Mouse (Mus musculus) spleen, adult 2 months (tissue): ENCODE measurements around the gene Hdc. TPM values are rescaled to one million over a fixed set of nuclear protein-coding genes. Genes with fewer than 3 reads are reported as not detected.

Experiments
- DNase-seq, 2 experiments: peaks; one replicate each; pipeline versions ENCODE4 v3.0.0 to v3.0.0-alpha.2; 2012 to 2021; ENCODE audit warnings: low spot score in 2 of 2, low read depth in 1 of 2
- H3K27ac ChIP-seq: fragments of 200-500 bp; 2 replicates; pipeline ENCODE4 v1.5.1; 2012; ENCODE audit warnings: low read length, inconsistent platforms; ENCODE audit not compliant: insufficient read depth
- H3K27me3 ChIP-seq: fragments of 200-500 bp; 2 replicates; pipeline ENCODE4 v1.6.1; 2012; ENCODE audit warnings: mild to moderate bottlenecking, moderate library complexity, low read length, inconsistent platforms; ENCODE audit not compliant: control insufficient read depth, insufficient read depth
- H3K36me3 ChIP-seq: fragments of 200-500 bp; 2 replicates; pipeline ENCODE4 v1.6.1; 2012; ENCODE audit warnings: mild to moderate bottlenecking, low read length, inconsistent platforms; ENCODE audit not compliant: control insufficient read depth, insufficient read depth
- H3K4me1 ChIP-seq: fragments of 200-500 bp; 2 replicates; pipeline ENCODE4 v1.6.1; 2011; ENCODE audit warnings: inconsistent platforms; ENCODE audit not compliant: control insufficient read depth, insufficient read depth, insufficient read length
- H3K4me3 ChIP-seq: fragments of 200-500 bp; 2 replicates; pipeline ENCODE4 v1.5.1; 2011; ENCODE audit warnings: mild to moderate bottlenecking, inconsistent platforms; ENCODE audit not compliant: insufficient read depth, insufficient read length; ENCODE audit errors: extremely low read depth
- CTCF ChIP-seq: fragments of 200-500 bp; IDR thresholded peaks from 2 replicates; pipeline ENCODE4 v1.5.1; 2011; ENCODE audit warnings: mild to moderate bottlenecking, inconsistent platforms; ENCODE audit not compliant: insufficient read depth, insufficient read length, insufficient replicate concordance; ENCODE audit errors: extremely low read depth
- POLR2A ChIP-seq: fragments of 200-500 bp; IDR thresholded peaks from 2 replicates; pipeline ENCODE4 v1.6.1; 2011; ENCODE audit warnings: low read depth, low read length, inconsistent platforms
- WGBS: fragments of 180-500 bp; shearing (Covaris S2); methylation state at CpG from one replicate; pipeline ENCODE4 v1.1.7; 2018; 5-methylcytosine and 5-hydroxymethylcytosine counted together
- polyA plus RNA-seq: library from polyadenylated mRNA; depleted of rRNA; stranded (reverse); fragments of >200 nt; gene quantifications from 2 replicates; pipeline ENCODE4 v1.2.3, GENCODE M21; 2012; rRNA removed

The Hdc gene
- 3.2 and 4.6 TPM in 2 replicates for polyA plus RNA-seq

GRCm38 (mm10) chr2:126619249-126619704 is at the start of gene Hdc:
TSS of gene Hdc (minus strand) at chr2:126619299.
- Histone ChIP-seq H3K27me3 (no peaks in the 10 kb centered on the region), H3K4me1 (no peaks in the 10 kb centered on the region), H3K36me3 (no peaks in the 10 kb centered on the region), H3K4me3 (no peak within 1 kb of the TSS), H3K27ac (no peak within 1 kb of the TSS)
- no peak for DNase-seq
- 72% methylated on average over 14 of the region's 14 CpGs for WGBS
- TF ChIP-seq CTCF: no peak
- TF ChIP-seq POLR2A: no peak

GRCm38 (mm10) chr2:126668621-126669252 is 49.6 kb upstream of the Hdc start:
- 89% methylated on average over 5 of the region's 5 CpGs for WGBS
- Histone ChIP-seq H3K4me3 (no peak overlapping the region), H3K27ac (no peak overlapping the region), H3K4me1 (no peaks in the 10 kb centered on the region; the same call in 1 of the 2 replicates), H3K27me3 (no peaks in the 10 kb centered on the region), H3K36me3 (no peaks in the 10 kb centered on the region; the same call in 1 of the 2 replicates)
- TF ChIP-seq CTCF: no peak
- TF ChIP-seq POLR2A: no peak
- no peak for DNase-seq

GRCm38 (mm10) chr2:126665984-126666383 is 46.9 kb upstream of the Hdc start:
- H3K27ac ChIP-seq: no peak overlapping the region
- H3K4me3 ChIP-seq: no peak overlapping the region
- no peak for TF ChIP-seq CTCF
- TF ChIP-seq POLR2A: no peak
- no peak for DNase-seq
- no peaks in the 10 kb centered on the region; the same call in 1 of the 2 replicates for H3K36me3 ChIP-seq
- 37% methylated on average over 3 of the region's 3 CpGs for WGBS
- H3K27me3 ChIP-seq: no peaks in the 10 kb centered on the region
- H3K4me1 ChIP-seq: no peaks in the 10 kb centered on the region

GRCm38 (mm10) chr2:126663481-126663880 is 44.4 kb upstream of the Hdc start:
- Histone ChIP-seq H3K27ac (no peak overlapping the region), H3K4me1 (no peaks in the 10 kb centered on the region), H3K36me3 (no peaks in the 10 kb centered on the region), H3K4me3 (no peak overlapping the region), H3K27me3 (no peaks in the 10 kb centered on the region)
- TF ChIP-seq POLR2A (no peak), CTCF (no peak)
- WGBS: 24% methylated on average over 4 of the region's 4 CpGs
- peak; percentile 14 to 52 for DNase-seq

- TF ChIP-seq POLR2A: no peak
- TF ChIP-seq CTCF: no peak
- H3K4me1 ChIP-seq: no peaks in the 10 kb centered on the region
- DNase-seq: no peak
- no peak overlapping the region for H3K27ac ChIP-seq
- H3K4me3 ChIP-seq: no peak overlapping the region
- H3K27me3 ChIP-seq: no peaks in the 10 kb centered on the region
- WGBS: 93% methylated on average over 4 of the region's 4 CpGs
- peaks cover 27% of the 10 kb centered on the region for H3K36me3 ChIP-seq
These were observed 33.8 kb upstream of the Hdc start for GRCm38 (mm10) chr2:126652929-126653328.

GRCm38 (mm10) chr2:126647762-126648161 is 28.7 kb upstream of the Hdc start:
- no peaks in the 10 kb centered on the region for H3K27me3 ChIP-seq
- TF ChIP-seq CTCF: no peak
- TF ChIP-seq POLR2A: no peak
- no peak overlapping the region for H3K27ac ChIP-seq
- 98% methylated on average over 3 of the region's 3 CpGs for WGBS
- H3K36me3 ChIP-seq: peaks cover 21% of the 10 kb centered on the region
- H3K4me3 ChIP-seq: no peak overlapping the region
- no peak for DNase-seq
- no peaks in the 10 kb centered on the region for H3K4me1 ChIP-seq

- 81% methylated on average over 5 of the region's 5 CpGs for WGBS
- H3K4me3 ChIP-seq: no peak overlapping the region
- peaks cover 19% of the 10 kb centered on the region for H3K36me3 ChIP-seq
- no peak for DNase-seq
- TF ChIP-seq POLR2A: no peak
- no peaks in the 10 kb centered on the region for H3K4me1 ChIP-seq
- H3K27me3 ChIP-seq: no peaks in the 10 kb centered on the region
- no peak overlapping the region for H3K27ac ChIP-seq
These were observed 27.4 kb upstream of the Hdc start for GRCm38 (mm10) chr2:126646461-126646860.
